In the genomic region with DNA sequence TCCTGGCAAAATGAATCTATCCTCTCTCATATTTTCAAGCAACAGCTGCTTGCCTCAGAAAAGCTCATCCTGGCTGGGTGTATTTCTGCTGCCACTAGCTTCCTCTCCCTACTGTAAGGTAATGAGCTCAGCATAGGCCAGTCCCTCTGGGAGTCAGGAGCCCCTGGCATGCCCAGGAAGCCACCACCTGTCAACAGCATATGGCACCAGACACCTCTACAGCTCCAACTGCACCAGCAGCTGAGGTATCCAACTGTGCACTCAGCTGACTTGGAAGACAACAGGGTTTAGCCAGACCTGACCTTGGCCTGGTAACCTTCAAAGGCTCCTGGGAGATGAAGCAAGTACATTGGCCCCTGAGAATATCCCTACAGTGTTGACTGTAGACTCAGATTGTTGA, we compare ENCODE assay signal across 22 mouse cellular contexts.
DNase-seq lines count a peak whose midpoint lies in the region; ATAC-seq and TF ChIP-seq lines count a peak whose summit lies in the region.
"Had no signal": no experiment of that assay in that cellular context is flagged by ENCODE, and none has a peak within 500 bp of the region (broad histone marks: within the 10 kb centered on the region; RNA-seq: fewer than 3 reads in every experiment).

No protein-coding gene starts in this region.

- H3K9me3 ChIP-seq in heart, embryonic 12.5 days (replicated peaks), result peaks cover 4% of the 10 kb centered on the region; the same call in 1 of the 2 replicates
- H3K9me3 ChIP-seq in stomach, postnatal 0 days (ENCODE audit: control insufficient read depth, low read length), result no peaks in the 10 kb centered on the region
- H3K9me3 ChIP-seq: hindbrain, embryonic 15.5 days; limb, embryonic 13.5 days; liver, embryonic 12.5 days had no signal

- ATAC-seq in cerebellum, adult (ENCODE audit: insufficient number of reproducible peaks, low FRiP score, low TSS enrichment), result peak; percentile 81
- no peak for ATAC-seq in heart, embryonic 12.5 days (ENCODE audit: insufficient number of reproducible peaks, low FRiP score)
- ATAC-seq in stomach, postnatal 0 days (ENCODE audit: low FRiP score, low TSS enrichment), result no peak
- ATAC-seq: forebrain, postnatal 0 days; liver, embryonic 12.5 days had no signal

- no peak for DNase-seq in cerebellum, postnatal 4 days (ENCODE audit: low spot score in 2 of 2)
- DNase-seq in heart, postnatal 10 days, result peak; percentile 1 to 2
- DNase-seq in cerebellum, adult 11-12 months, result peak; percentile 93
- DNase-seq in cerebellum, postnatal 10 days, result peak; percentile 44 to 64
- no peak for DNase-seq in yolk sac, embryonic 10.5 days (ENCODE audit: low spot score)
- no peak for DNase-seq in stomach, postnatal 0 days (ENCODE audit: low spot score)
- DNase-seq: adrenal gland, postnatal 14 days; forebrain, postnatal 0 days; gastrocnemius, postnatal 14 days; kidney, adult 2 months; lung, embryonic 14.5 days; midbrain, embryonic 14.5 days; spleen, adult 18-20 months; thymus, postnatal 14 days had no signal

- no peak overlapping the region for H3K4me2 ChIP-seq in heart, embryonic 12.5 days
- no peak overlapping the region for H3K4me2 ChIP-seq in stomach, postnatal 0 days (replicated peaks; ENCODE audit: low read depth)
- H3K4me2 ChIP-seq: hindbrain, embryonic 15.5 days; limb, embryonic 13.5 days; liver, embryonic 12.5 days; lung, embryonic 14.5 days had no signal

- no peak for TF ChIP-seq EP300 in stomach, postnatal 0 days (optimal IDR thresholded peaks at IDR 0.05)

- no peaks in the 10 kb centered on the region for H3K27me3 ChIP-seq in heart, embryonic 12.5 days (replicated peaks)
- no peaks in the 10 kb centered on the region for H3K27me3 ChIP-seq in stomach, postnatal 0 days (ENCODE audit: control insufficient read depth, insufficient read depth, low read length)
- H3K27me3 ChIP-seq: hindbrain, embryonic 15.5 days; limb, embryonic 13.5 days; liver, embryonic 12.5 days; megakaryocyte, embryonic 14.5 days had no signal

- H3K27ac ChIP-seq in heart, embryonic 12.5 days (ENCODE audit: poor library complexity, severe bottlenecking), result no peak overlapping the region
- H3K27ac ChIP-seq in stomach, postnatal 0 days (replicated peaks), result no peak overlapping the region
- H3K27ac ChIP-seq: heart, adult 2 months; hindbrain, embryonic 15.5 days; kidney, postnatal 0 days; limb, embryonic 13.5 days; liver, embryonic 12.5 days had no signal

- no peak for TF ChIP-seq CTCF in stomach, postnatal 0 days (IDR thresholded peaks at IDR 0.05; ENCODE audit: low read depth)

- no peak overlapping the region for H3K9ac ChIP-seq in heart, embryonic 12.5 days
- no peak overlapping the region for H3K9ac ChIP-seq in stomach, postnatal 0 days (ENCODE audit: low read length)
- H3K9ac ChIP-seq: forebrain, postnatal 0 days; hindbrain, embryonic 15.5 days; limb, embryonic 13.5 days; liver, embryonic 12.5 days; lung, embryonic 14.5 days had no signal

- intact Hi-C loops in heart, postnatal 10 days (cut with DNase I), result no loop called here

- no peaks in the 10 kb centered on the region for H3K4me1 ChIP-seq in heart, embryonic 12.5 days (replicated peaks)
- no peaks in the 10 kb centered on the region for H3K4me1 ChIP-seq in stomach, postnatal 0 days (replicated peaks; ENCODE audit: control insufficient read depth, insufficient read depth)
- H3K4me1 ChIP-seq: limb, embryonic 13.5 days; liver, embryonic 12.5 days; megakaryocyte, embryonic 14.5 days had no signal

- H3K4me3 ChIP-seq in heart, embryonic 12.5 days, result no peak overlapping the region
- no peak overlapping the region for H3K4me3 ChIP-seq in stomach, postnatal 0 days (ENCODE audit: low read depth, low read length)
- H3K4me3 ChIP-seq: heart, adult 2 months; hindbrain, embryonic 15.5 days; limb, embryonic 13.5 days; liver, embryonic 12.5 days; megakaryocyte, embryonic 14.5 days had no signal

- no peaks in the 10 kb centered on the region for H3K36me3 ChIP-seq in heart, embryonic 12.5 days
- H3K36me3 ChIP-seq in stomach, postnatal 0 days (ENCODE audit: control insufficient read depth, insufficient read depth, low read length), result no peaks in the 10 kb centered on the region
- H3K36me3 ChIP-seq: hindbrain, embryonic 15.5 days; limb, embryonic 13.5 days; liver, embryonic 12.5 days had no signal

Comparison
In these comparisons a context has a peak if more than half of its experiments do, and no peak if none do; other contexts are left out.
1. DNase-seq: peak in heart, postnatal 10 days (2 of 2), cerebellum, adult 11-12 months (single experiment) and cerebellum, postnatal 10 days (2 of 2); none in cerebellum, postnatal 4 days (0 of 2), yolk sac, embryonic 10.5 days (single experiment) and stomach, postnatal 0 days (single experiment).